Mouse (Mus musculus) frontal cortex, postnatal 10 days (tissue): Measurements from ENCODE around the gene Glis2.
A peak's percentile ranks its signal among the peaks of the same experiment; 100 is the strongest.
"Not testable (repeated sequence)": the region's sequence is repeated elsewhere in the genome, so short reads cannot be mapped to it uniquely, and the experiment has no call there.

Experiments used
- DNase-seq, 2 experiments: peaks; one replicate each; pipeline ENCODE4 v3.0.0; 2022; ENCODE audit warnings: low spot score in 2 of 2, mixed read lengths in 1 of 2

The Glis2 gene

DNA sequence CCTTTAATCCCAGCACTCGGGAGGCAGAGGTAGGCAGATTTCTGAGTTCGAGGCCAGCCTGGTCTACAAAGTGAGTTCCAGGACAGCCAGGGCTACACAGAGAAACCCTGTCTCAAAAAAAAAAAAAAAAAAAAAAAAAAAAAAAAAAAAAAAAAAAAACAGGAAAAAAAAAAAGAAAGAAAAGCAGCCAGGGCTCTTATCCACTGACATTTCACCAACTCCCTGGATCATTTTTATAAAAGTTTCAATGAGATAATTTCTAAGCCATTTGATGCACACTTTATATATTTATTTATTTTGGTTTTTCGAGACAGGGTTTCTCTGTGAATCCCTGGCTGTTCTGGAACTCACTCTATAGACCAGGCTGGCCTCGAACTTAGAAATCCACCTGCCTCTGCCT is 13.3 kb upstream of the Glis2 start:
- not testable (repeated sequence) for DNase-seq

DNA sequence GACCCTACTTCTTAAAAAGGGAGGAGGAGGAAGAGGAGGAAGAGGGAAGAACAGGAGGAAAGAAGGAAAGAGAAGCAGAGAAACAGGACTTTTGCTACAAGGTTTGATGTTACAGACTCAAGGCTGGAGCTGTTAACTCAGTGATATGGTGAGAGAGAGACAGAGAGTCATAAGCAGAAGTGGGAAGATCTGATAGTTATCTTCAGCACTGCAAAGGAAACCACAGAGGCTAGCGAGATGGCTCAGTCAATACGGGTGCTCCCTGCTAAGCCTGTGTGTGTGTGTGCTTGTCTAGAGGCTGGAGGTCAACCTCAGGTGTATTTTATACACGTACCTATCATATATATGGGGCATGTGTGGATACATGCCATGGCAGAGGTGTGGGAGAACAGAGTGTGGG is 10.7 kb upstream of the Glis2 start:
- no peak for DNase-seq

GRCm38 (mm10) chr16:4584438-4584837 is 10.1 kb upstream of the Glis2 start:
- no peak for DNase-seq

GRCm38 (mm10) chr16:4585642-4586530 is 8.6 kb upstream of the Glis2 start:
- no peak for DNase-seq

DNA sequence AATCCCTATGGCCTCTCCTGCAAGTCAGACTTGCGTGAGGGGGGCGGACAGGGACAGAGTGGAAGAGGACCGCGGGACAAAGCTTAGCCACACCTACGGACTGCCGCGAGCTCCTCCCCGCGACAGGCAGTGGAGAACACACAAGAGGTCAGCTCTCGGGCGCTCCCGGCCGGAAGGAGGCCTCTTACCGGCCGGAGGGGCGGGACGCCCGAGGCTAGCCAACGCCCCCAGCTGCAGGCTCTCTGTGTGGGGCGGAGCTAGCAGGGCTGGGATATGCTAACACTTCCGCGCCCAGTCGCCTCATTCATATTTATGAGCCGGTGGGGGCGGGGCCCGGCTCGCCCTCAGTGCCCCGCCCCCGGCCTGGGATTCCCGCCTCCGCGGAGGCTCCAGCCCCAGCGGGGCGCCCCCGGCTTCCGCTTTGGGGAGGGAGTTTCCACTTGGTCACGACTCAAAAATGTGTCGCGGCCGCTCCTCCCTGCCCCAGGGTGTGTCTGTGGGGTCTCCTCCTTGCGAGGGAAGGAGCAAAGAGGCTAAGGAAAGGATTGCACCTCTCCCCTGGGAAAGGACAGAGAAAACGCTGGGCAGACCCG is 7.9 kb upstream of the Glis2 start:
- peak; percentile 87 to 88 for DNase-seq

DNA sequence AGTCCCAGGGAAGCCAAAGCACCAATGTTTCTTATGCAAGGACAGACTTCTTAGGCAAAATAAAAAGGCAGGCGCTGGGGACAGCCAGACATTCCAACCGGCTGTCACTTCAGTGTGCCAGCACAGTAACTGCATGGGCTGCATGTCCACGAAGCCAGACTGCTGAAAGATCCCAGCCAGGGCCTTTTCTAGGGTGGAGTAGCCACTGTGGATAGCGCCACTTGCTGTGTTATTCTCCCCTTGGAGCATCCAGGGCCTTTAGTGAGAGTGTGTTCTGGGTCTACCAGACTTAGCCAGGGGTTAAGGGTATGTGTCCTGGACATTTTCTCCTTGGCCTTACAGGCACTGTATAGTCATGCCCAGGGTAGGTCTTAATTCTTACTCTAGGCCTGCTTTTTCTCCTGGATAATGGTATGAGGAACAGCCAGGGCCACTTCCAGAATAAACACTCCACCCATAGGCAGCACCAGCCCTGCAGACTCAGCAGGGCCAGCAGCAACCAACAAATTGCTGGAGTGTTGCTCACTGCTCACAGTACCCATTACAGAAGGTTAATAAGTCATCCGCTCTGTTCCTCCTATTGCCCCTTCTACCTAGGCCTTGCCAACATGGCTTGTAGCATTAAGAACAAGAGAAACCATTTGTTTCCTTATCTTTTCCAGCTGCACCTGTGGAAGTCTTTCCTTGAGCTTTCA is 6.8 kb upstream of the Glis2 start:
- DNase-seq, result no peak

DNA sequence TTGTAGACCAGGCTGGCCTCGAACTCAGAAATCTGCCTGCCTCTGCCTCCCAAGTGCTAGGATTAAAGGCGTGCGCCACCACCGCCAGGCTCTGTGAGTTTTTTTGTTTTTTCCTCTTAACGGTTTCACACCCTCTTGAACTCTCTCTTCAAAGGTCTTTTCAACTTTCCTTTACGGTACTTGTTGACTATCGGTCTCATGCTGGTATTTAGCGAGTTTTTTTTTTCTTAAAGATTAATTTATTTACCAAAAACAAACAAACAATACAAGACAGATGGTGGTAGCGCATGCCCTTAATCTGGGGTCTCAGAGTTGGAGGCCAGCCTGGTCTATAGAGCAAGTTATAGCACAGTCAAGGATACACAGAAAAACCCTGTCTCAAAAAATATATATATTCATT is 4.3 kb upstream of the Glis2 start:
- no peak for DNase-seq

DNA sequence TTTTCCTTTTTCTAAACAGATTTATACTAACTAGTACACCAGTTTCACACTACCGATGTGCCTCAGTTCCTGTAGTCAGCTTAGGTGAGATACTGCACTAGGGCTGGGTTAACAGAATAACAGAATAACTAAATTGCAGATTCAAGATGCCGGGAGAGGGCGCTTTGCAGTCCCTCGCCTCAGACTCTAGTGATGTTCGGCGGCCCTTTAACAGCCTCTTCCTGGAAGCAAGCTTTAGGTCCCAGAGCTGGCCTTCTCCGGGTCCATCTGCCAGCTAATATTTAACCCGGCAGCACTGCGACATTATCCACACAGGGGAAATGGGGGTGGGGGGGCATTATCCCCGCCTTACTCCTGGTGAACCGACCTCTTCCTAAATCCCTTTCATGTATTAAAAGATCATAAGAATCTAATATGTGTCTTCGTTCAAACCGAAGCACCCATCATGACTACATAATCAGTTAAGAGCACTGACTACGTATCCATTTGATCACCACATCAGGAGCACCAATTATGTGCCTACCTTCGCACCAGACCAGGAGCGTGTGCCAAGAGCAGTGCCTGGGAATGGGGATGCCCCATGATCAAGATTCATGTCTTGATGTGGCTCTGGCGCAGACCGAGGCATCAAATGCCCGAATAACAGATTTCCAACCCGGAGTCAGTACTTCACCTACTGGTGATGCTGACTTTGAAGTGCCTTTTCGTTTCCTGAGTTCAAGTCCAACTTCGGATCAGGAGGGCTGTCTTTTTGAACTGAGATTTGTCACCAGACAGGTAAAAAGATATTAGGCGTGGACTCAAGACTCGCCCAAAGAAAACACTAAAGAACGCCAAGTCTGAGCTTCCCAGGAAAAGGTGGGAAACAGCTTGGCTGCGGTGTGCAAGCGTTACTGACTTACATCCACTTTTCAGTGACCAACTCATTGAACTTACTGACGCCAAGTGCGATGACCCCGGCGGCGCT is 1.3 kb upstream of the Glis2 start:
- peak in 1 of 2 experiments; percentile 61 for DNase-seq

DNA sequence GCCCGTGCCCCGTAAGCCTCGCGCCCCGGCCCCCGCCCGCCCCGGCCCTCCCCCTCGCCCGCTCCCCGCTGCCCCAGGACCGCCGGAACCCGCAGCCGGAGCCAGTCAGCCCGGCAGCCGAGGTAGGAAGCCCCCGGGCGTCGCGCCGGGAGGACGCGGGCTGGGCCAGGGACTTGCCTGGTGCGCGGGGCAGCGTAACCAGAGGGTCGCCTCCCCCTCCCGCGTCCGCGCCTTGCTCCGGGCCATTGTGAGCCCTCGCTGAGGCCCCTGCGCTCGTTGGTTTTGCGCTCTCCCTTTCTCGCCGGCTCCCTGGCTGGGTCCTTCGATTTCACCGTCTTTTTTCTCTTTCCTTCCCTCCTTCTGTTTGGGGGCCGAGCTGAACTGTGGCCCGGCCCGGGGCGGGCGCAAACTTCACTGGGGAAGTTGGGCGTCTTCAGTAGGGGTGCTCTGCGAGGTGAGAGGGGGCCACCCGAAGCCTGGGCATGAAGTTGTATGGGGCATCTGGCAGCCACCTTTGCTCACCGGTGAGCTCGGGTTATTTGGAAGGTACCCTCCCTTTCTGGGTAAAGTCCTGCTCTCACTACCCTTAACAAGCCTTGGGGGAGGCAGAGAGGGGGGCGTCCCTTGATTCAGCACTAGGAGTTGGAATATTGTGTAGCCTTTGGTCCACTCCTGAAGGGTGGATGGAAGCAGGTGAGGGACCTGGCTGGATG is 457 bp downstream of the Glis2 start:
- no peak for DNase-seq

GRCm38 (mm10) chr16:4595527-4595963 is 1.0 kb downstream of the Glis2 start:
- DNase-seq, result peak in 1 of 2 experiments; percentile 55

GRCm38 (mm10) chr16:4596141-4596728 is 1.7 kb downstream of the Glis2 start:
- DNase-seq, result no peak

DNA sequence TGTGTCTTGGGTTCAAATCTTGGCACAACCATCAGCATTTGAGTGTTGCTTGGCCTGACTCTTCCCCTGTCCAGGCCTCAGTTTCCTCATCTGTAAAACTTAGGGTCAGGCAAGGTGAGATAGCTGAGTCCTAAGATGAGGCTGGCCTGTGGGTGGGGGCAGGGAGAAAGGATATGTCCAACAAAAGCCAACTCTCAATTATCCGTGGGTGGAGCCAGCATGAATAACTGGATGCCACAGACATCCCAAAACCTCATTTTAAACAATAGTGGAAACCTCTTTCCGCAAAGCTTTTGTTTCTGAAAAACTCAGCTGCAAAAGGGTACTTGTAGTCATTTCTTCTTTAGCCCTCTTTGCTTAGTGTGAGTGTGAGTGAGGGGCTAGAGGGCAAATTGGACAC is 2.3 kb downstream of the Glis2 start:
- DNase-seq, result no peak

GRCm38 (mm10) chr16:4597296-4597695 is 2.8 kb downstream of the Glis2 start:
- no peak for DNase-seq

DNA sequence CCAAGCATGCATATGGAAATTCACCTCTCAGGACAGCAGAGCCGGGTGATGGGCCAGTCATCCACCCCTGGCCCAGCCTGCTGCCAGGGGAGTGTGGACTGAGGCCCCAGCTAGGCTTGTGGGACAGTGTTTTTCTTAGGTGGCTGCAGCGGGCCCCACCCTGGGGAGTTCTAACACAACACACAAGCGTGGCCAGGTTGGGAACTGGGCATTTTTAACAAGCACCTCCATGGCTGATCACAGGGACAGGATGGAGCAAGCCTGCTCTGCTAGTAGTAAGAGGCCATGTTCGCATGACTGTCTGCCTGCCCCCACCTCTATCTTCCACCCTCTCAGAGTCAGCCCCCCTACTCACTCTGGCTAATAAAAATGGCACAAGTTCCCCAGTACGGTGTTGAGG is 3.5 kb downstream of the Glis2 start:
- no peak for DNase-seq

GRCm38 (mm10) chr16:4598891-4599543 is 4.5 kb downstream of the Glis2 start:
- no peak for DNase-seq

DNA sequence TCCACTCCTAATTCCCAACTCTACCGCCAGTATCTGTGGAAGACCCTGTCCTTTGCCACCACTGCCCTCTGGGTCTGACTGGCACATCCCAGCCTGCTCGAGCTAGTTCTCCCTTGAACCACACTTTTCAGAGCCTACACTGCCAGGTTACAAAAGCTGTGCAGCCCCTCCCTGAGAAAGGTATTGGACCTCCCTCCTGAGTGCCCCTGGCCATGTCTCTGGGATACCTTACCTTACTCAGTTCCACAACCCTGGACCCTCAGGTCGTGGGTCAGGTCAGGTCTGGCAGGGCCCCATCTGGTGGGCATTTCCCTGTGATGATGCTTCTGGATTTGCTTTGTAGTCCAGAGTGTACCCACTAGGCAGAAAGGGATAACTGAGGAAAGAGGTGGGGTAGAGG is 5.1 kb downstream of the Glis2 start:
- DNase-seq, result no peak

DNA sequence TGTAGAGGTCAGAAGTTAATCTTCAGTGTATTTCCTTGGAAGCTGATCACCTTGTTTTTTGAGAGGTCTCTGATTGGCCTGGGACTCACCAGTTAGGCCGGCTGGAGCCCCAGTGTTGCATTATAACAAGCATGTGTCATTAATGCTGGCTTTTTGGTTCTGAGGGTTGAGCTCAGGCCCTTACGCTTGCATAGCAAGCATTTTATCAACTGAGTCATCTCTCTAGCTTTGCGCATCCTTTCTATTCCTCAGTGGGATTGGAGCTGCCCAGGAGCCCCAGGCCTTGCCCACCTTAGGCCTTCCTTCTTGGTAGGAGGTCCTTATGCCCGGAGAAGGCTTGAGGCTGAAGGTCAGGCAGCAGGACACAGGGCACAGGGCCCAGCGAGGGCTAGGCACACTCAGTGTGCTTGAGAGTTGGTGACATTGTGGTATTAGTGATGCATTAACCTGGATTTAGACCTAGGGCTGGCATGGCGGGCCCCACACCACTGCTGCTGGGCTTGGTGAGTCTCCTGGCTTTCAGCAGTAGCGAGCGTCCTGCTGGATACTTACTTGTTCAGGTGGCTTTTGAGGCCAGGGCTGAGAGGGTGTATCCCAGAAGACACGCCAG is 6.3 kb downstream of the Glis2 start:
- no peak for DNase-seq

- no peak for DNase-seq
Measured at GRCm38 (mm10) chr16:4602189-4602588, 7.7 kb downstream of the Glis2 start.

GRCm38 (mm10) chr16:4602766-4603452 is 8.4 kb downstream of the Glis2 start:
- DNase-seq, result no peak
